Mouse (Mus musculus) thymus, postnatal 10 days (tissue): Measurements from ENCODE around the gene Sept9.

ENCODE experiments used
- DNase-seq, 2 experiments: peaks; one replicate each; pipeline ENCODE4 v3.0.0; 2021; ENCODE audit warnings: low spot score in 2 of 2

Gene Sept9

DNA sequence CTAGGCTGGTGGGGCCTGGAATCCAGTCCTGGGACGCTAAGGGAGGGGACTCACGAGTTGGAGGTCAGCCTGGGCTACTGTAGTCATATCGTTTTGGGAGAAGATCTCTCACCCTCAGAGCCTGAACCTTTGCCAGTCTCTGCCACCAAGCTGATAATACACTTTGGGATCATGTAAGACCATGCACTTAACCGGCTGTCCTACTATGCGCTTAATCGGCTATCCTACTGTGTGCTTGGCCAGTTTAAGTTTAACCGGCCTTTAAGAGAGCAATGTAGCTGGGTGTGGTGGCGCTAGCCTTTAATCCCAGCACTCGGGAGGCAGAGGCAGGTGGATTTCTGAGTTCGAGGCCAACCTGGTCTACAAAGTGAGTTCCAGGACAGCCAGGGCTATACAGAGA is 173.1 kb downstream of the Sept9 start:
- DNase-seq = no peak

- no peak for DNase-seq
These were observed 173.7 kb downstream of the Sept9 start for GRCm38 (mm10) chr11:117373195-117373594.

- no peak for DNase-seq
These were observed 174.4 kb downstream of the Sept9 start for GRCm38 (mm10) chr11:117373870-117374269.

- DNase-seq = no peak
These were observed 174.8 kb downstream of the Sept9 start for GRCm38 (mm10) chr11:117374288-117374687.

DNA sequence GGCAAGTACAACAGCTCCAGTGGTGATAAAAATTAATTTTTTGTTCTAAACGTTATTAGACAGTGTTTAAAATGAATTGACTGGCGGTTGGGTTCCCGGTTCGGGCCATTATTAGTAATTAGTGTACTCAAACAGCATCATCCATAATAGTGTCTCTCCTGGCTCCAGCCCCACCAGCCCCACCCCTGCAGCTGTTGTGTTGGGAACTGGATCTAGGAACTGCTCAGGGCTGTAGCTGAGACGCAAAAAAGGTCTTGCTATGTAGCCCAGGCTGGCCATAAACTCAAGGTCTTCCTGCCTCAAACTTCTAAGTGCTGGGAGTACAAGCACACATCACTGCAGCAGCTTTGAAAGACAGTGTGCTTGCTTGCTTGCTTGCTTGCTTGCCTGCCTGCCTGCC is 180.3 kb downstream of the Sept9 start:
- DNase-seq = no peak

GRCm38 (mm10) chr11:117384235-117384634 is 184.8 kb downstream of the Sept9 start:
- no peak for DNase-seq

GRCm38 (mm10) chr11:117384897-117385296 is 185.4 kb downstream of the Sept9 start:
- peak; percentile 34 to 74 for DNase-seq

GRCm38 (mm10) chr11:117385331-117386103 is 186.1 kb downstream of the Sept9 start:
- no peak for DNase-seq

DNA sequence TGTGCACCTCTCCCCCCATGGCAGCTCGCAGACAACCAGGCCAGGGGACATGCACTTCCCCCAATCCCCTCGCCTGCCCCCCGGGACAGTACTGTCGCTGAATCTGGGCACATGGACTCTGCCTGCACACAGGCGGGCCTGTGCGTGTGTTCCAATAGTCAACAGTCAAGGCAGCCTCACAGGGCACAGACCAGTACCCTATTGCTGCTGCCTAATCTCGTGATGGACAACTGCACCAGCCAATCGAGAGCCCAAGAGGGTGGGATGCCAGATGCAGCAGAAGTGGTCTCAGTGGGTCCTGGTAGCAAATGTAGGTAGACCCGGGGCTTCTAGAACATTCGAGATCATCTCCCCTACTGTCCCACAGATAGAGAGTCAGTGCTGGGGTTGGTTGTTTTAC is 187.8 kb downstream of the Sept9 start:
- no peak for DNase-seq

GRCm38 (mm10) chr11:117390001-117390402 is 190.5 kb downstream of the Sept9 start:
- peak in 1 of 2 experiments; percentile 53 for DNase-seq

DNA sequence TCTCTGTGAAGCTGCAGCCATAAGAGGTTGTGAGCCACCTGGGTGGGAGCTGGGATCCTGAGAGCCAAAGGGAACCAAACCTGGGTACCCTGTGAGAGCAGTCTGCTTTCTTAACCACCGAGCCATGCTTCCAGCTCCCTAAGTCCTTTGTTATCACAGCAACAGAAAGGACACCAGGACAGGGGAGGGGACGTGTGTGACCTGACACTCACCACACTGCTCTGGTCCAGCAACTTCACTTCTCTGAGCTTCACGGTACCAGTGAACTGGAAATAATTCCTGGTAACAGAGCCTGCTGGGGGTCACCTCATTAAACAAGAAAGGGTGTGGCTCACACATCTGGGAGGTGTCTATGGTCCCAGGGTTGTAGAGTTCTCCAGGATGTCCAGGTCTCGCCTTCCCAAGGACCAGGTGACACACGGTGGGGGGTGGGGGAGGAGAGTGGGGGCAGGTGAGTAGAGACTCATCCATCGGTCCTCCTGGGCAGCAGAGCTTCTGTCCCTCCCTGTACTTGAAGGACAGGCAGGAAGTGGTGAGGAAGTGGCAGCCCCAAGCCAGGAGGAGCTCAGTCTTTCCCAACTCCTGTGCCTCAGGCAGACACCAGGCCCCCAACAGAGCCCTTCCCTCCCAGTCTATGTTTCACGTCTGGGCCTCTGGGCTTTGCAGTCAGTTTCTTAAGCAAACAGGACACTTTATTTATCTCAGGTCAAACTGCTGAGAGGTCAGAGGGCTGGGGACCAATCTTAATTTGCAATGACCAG is 191.5 kb downstream of the Sept9 start:
- no peak for DNase-seq

- peak in 1 of 2 experiments; percentile 45 for DNase-seq
These were observed 192.8 kb downstream of the Sept9 start for GRCm38 (mm10) chr11:117392251-117392650.

GRCm38 (mm10) chr11:117393715-117394114 is 194.3 kb downstream of the Sept9 start:
- no peak for DNase-seq

DNA sequence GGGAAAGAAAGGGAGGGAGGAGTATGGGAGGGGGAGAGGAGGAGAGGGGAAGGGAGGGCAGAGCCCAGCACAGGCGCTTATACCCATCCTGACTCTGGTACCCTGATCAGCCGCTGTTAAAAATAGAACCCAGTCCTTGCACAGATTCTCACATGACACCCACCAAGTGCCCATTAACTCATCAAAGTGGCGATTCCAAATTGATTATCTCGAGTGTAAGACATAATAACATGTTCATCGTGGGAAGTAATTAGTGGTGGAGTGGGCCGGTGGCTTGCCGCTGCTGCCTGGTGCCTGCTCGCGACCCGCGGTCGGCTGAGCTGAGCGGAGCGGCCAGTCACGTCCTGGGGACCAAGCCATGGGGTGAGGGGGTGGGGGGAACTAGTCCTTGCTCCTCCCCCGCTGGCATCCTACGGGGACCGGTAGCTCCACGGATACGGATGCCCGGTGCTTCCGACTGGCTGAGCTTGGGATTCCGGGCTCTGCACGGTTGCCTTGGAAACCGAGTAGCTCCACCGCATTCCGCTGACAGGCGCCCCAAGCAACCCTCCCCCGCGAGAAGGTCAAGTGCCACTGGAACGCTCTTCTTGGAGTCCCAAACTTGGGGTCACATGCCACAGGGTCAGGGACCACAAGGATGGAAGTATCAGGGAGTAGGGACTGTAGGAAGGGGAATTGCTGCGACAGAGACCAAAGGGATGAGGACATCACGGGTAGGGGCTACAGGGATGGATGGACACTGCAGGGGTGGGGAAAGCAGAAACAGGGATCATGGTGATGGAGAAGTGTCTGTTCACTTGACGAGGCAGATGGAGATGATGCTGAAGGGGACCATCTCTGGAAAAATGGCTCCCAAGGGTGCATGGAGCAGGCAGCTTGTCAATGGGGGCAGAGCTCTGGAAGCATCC is 195.0 kb downstream of the Sept9 start:
- DNase-seq = no peak

DNA sequence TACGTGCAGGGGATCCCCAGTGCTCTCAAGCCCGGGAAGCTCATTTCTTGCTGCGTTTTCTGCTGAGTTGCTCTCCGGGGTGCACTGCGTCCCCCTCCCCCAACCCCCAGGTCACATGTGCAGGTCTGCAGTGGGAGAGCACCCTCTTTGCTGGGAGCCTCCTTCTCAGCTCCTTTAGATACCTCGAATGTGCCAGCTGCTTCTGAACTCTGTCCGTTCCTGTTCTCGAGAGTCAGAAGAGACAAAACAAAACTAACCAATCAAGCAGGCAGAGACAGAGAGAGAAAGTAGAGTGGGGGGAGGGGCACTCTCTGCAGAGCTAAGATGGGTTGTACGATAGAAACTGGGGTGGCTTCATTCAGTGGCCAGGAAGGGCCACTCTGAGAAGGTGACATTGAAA is 195.8 kb downstream of the Sept9 start:
- DNase-seq = no peak

- DNase-seq = no peak
These were observed 197.5 kb downstream of the Sept9 start for GRCm38 (mm10) chr11:117396929-117397328.

DNA sequence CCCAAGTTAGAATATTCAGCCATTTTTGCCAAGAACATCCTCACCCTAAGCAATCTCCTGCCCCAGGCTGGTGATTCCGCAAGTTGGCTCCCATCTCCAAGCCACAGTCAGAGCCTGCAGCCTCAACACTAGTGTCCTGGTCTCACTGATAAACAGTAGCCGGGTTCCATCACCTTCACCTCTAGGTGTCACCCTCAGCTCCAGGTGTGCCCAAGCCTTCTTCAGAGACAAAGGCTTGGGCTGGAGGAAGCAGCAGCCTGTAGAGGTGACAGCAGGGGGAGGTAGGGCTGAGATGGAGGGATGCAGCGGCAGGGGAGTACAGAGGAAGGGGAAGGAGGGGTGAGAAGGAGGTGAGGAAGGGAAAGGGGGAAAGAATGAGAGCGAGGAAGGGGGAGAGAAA is 198.3 kb downstream of the Sept9 start:
- peak; percentile 9 to 26 for DNase-seq

- DNase-seq = no peak
These were observed 198.7 kb downstream of the Sept9 start for GRCm38 (mm10) chr11:117398191-117398590.

GRCm38 (mm10) chr11:117401583-117402367 is 202.3 kb downstream of the Sept9 start:
- DNase-seq = no peak

DNA sequence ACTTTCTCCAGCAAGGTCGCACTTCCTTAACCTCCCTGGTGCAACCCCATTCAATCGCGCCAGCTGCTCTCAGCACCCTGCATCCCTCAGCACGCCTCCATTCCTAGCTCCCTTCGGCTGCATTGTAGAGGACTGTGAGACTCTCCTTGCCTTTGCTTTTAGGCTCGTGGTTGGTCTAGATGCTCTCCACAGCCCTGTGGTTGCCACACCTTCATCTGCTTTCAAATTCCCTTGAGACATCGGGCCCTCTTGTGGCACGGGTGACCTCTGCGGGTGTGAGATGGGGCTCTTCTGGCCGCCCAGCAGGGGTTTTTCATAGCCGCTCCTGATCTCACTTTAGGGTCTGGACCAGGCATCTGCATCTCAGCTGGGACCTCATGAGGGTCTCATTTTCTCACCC is 203.1 kb downstream of the Sept9 start:
- DNase-seq = no peak

GRCm38 (mm10) chr11:117403073-117403472 is 203.6 kb downstream of the Sept9 start:
- DNase-seq = no peak
